Mouse (Mus musculus) lung, embryonic 14.5 days (tissue): ENCODE measurements around the gene Traf2. TPM values are rescaled to one million over a fixed set of nuclear protein-coding genes. Genes with fewer than 3 reads are reported as not detected.

ENCODE experiments used
- ATAC-seq: fragments of 200-750 bp; cut with Nextera tagmentation; 2 replicates; pipeline ENCODE4 v1.8.0; 2017; ENCODE audit warnings: mild to moderate bottlenecking, moderate TSS enrichment, moderate library complexity; ENCODE audit not compliant: insufficient read depth
- DNase-seq: peaks from one replicate; pipeline ENCODE4 v3.0.0-alpha.2; 2015
- H3K27ac ChIP-seq: fragments of 300-500 bp; sonication (generic); 2 replicates; pipeline ENCODE4 v1.5.1; 2014; ENCODE audit warnings: low read depth, mild to moderate bottlenecking, moderate library complexity
- H3K27me3 ChIP-seq: fragments of 300-500 bp; sonication (generic); 2 replicates; pipeline ENCODE4 v1.6.1; 2014; ENCODE audit warnings: low read length, control low read depth; ENCODE audit not compliant: insufficient read depth
- H3K36me3 ChIP-seq: fragments of 300-500 bp; sonication (generic); 2 replicates; pipeline ENCODE4 v1.6.1; 2014; ENCODE audit warnings: control low read depth; ENCODE audit not compliant: insufficient read depth
- H3K4me1 ChIP-seq: fragments of 300-500 bp; sonication (generic); 2 replicates; pipeline ENCODE4 v1.6.1; 2014; ENCODE audit warnings: antibody characterized with exemption, control low read depth; ENCODE audit not compliant: insufficient read depth
- H3K4me2 ChIP-seq: fragments of 300-500 bp; sonication (generic); 2 replicates; pipeline ENCODE4 v1.6.1; 2014; ENCODE audit warnings: mild to moderate bottlenecking
- H3K4me3 ChIP-seq: fragments of 300-500 bp; sonication (generic); 2 replicates; pipeline ENCODE4 v1.5.1; 2014; ENCODE audit warnings: low read depth, low read length
- H3K9ac ChIP-seq: fragments of 300-500 bp; sonication (generic); 2 replicates; pipeline ENCODE4 v1.6.1; 2014
- H3K9me3 ChIP-seq: fragments of 300-500 bp; sonication (generic); 2 replicates; pipeline ENCODE4 v1.6.1; 2016; ENCODE audit warnings: low read depth, low read length, control low read depth
- CTCF ChIP-seq: IDR thresholded peaks from 2 replicates; pipeline ENCODE4 v1.5.1; 2016; ENCODE audit warnings: antibody characterized with exemption, low read depth
- WGBS: fragments of 180-500 bp; shearing (Covaris S2); extraction: QIAGEN DNeasy Blood & Tissue Kit; methylation state at CpG from one replicate; pipeline ENCODE4 v1.1.7; 2014; 5-methylcytosine and 5-hydroxymethylcytosine counted together
- polyA plus RNA-seq: library from polyadenylated mRNA; unstranded; fragments of >200 nt; fragmentation: Nextera tagmentation; extraction: Ambion mirVana; gene quantifications from 2 replicates; pipeline ENCODE4 v1.2.1, GENCODE M21; 2014

Gene Traf2
- polyA plus RNA-seq, 1 experiment from 2014 or later: 35.3 TPM

GRCm38 (mm10) chr2:25575432-25576027, 28.8 kb upstream of the Traf2 start:
- H3K4me1 ChIP-seq: peaks cover 14% of the 10 kb centered on the region
- peak; percentile 8; the same call in 1 of the 2 replicates for ATAC-seq

GRCm38 (mm10) chr2:25574579-25575431, 28.1 kb upstream of the Traf2 start, which contains the start of the genes Mamdc4 and Phpt1:
Gene Mamdc4, minus strand, starts transcription at chr2:25574845.
Gene Phpt1, minus strand, starts transcription at chr2:25575224.
- peak within 1 kb of the TSS; percentile 44 for H3K9ac ChIP-seq
- H3K4me2 ChIP-seq: peak within 1 kb of the TSS; percentile 78
- ATAC-seq: peak; percentile 98
- H3K27ac ChIP-seq: peak within 1 kb of the TSS; percentile 92
- TF ChIP-seq CTCF: no peak
- peak; percentile 98 for DNase-seq
- peaks cover 29% of the 10 kb centered on the region for H3K36me3 ChIP-seq
- H3K27me3 ChIP-seq: peaks cover 42% of the 10 kb centered on the region
- WGBS: under 1% methylated on average over 43 of the region's 45 CpGs
- no peaks in the 10 kb centered on the region for H3K9me3 ChIP-seq
- peaks cover 14% of the 10 kb centered on the region for H3K4me1 ChIP-seq
- H3K4me3 ChIP-seq: peak within 1 kb of the TSS; percentile 61

More at GRCm38 (mm10) chr2:25575432-25576027, 28.8 kb upstream of the Traf2 start:
- peaks cover 49% of the 10 kb centered on the region for H3K27me3 ChIP-seq
- H3K36me3 ChIP-seq: peaks cover 23% of the 10 kb centered on the region
- peak overlapping the region; percentile 61 for H3K4me3 ChIP-seq
- H3K27ac ChIP-seq: peak overlapping the region; percentile 86
- TF ChIP-seq CTCF: no peak
- no peaks in the 10 kb centered on the region for H3K9me3 ChIP-seq
- peak overlapping the region; percentile 78 for H3K4me2 ChIP-seq
- WGBS: 8% methylated on average over 21 of the region's 21 CpGs
- peak overlapping the region; percentile 44 for H3K9ac ChIP-seq
- peak; percentile 63 for DNase-seq

GRCm38 (mm10) chr2:25574136-25574535, 27.4 kb upstream of the Traf2 start:
- Histone ChIP-seq H3K9me3 (no peaks in the 10 kb centered on the region), H3K36me3 (peaks cover 36% of the 10 kb centered on the region), H3K9ac (peak overlapping the region; percentile 44), H3K4me1 (peaks cover 14% of the 10 kb centered on the region), H3K27ac (peak overlapping the region; percentile 92), H3K4me2 (peak overlapping the region; percentile 78), H3K27me3 (peaks cover 35% of the 10 kb centered on the region), H3K4me3 (peak overlapping the region; percentile 61)
- TF ChIP-seq CTCF: no peak
- ATAC-seq (peak; percentile 1; the same call in 1 of the 2 replicates), DNase-seq (no peak)
- 11% methylated on average over 11 of the region's 11 CpGs for WGBS

GRCm38 (mm10) chr2:25573068-25573467, 26.3 kb upstream of the Traf2 start:
- no peak for ATAC-seq
- H3K4me1 ChIP-seq: peaks cover 14% of the 10 kb centered on the region
- H3K4me3 ChIP-seq: no peak overlapping the region
- H3K4me2 ChIP-seq: peak overlapping the region; percentile 78
- H3K9me3 ChIP-seq: no peaks in the 10 kb centered on the region
- no peak for DNase-seq
- peaks cover 25% of the 10 kb centered on the region for H3K27me3 ChIP-seq
- peaks cover 47% of the 10 kb centered on the region for H3K36me3 ChIP-seq
- no peak for TF ChIP-seq CTCF
- no peak overlapping the region for H3K27ac ChIP-seq
- H3K9ac ChIP-seq: no peak overlapping the region
- 83% methylated on average over 2 of the region's 2 CpGs for WGBS

GRCm38 (mm10) chr2:25571221-25571620, 24.5 kb upstream of the Traf2 start:
- H3K9me3 ChIP-seq: no peaks in the 10 kb centered on the region
- H3K27ac ChIP-seq: no peak overlapping the region
- no peak overlapping the region for H3K4me2 ChIP-seq
- TF ChIP-seq CTCF: no peak
- peaks cover 63% of the 10 kb centered on the region for H3K36me3 ChIP-seq
- WGBS: 83% methylated on average over 4 of the region's 4 CpGs
- no peak for DNase-seq
- H3K27me3 ChIP-seq: peaks cover 6% of the 10 kb centered on the region
- H3K4me1 ChIP-seq: peaks cover 14% of the 10 kb centered on the region
- H3K4me3 ChIP-seq: no peak overlapping the region
- no peak for ATAC-seq
- H3K9ac ChIP-seq: no peak overlapping the region

- Histone ChIP-seq H3K4me1 (peaks cover 6% of the 10 kb centered on the region; the same call in 1 of the 2 replicates), H3K9ac (no peak overlapping the region), H3K27ac (no peak overlapping the region), H3K36me3 (peaks cover 82% of the 10 kb centered on the region), H3K27me3 (no peaks in the 10 kb centered on the region), H3K9me3 (no peaks in the 10 kb centered on the region), H3K4me3 (no peak overlapping the region), H3K4me2 (no peak overlapping the region)
- DNase-seq: no peak
- TF ChIP-seq CTCF: no peak
- 93% methylated on average over 3 of the region's 3 CpGs for WGBS
- no peak for ATAC-seq
These were observed 22.6 kb upstream of the Traf2 start for GRCm38 (mm10) chr2:25569323-25569722.

- Histone ChIP-seq H3K9me3 (no peaks in the 10 kb centered on the region), H3K4me1 (no peaks in the 10 kb centered on the region), H3K36me3 (peaks cover 89% of the 10 kb centered on the region), H3K9ac (no peak overlapping the region), H3K27me3 (no peaks in the 10 kb centered on the region), H3K4me3 (no peak overlapping the region), H3K4me2 (no peak overlapping the region), H3K27ac (no peak overlapping the region)
- DNase-seq (no peak), ATAC-seq (no peak)
- 90% methylated on average over 6 of the region's 6 CpGs for WGBS
- no peak for TF ChIP-seq CTCF
These were observed 21.8 kb upstream of the Traf2 start for GRCm38 (mm10) chr2:25568473-25569019.
